Mouse (Mus musculus) Patski (cell line): ENCODE measurements at regions not wholly inside any gene's neighbourhood (a gene's known extent, or its start where the extent isn't known, plus 50 kb on each side); places are given as distances from the start of the nearest gene placed in this dataset.

Source experiments
- ATAC-seq: fragments of 100-300 bp; one replicate; pipeline ENCODE4 v1.8.0; 2021
- CTCF ChIA-PET: fragments of 350-600 bp; sonication (Branson Sonifier 250); formaldehyde crosslinking; loops from one replicate; lab custom pipeline; 2022; ENCODE audit warnings: inconsistent platforms; lab: Charles Lee
- POLR2A ChIA-PET: fragments of 350-600 bp; sonication (Branson Sonifier 250); formaldehyde crosslinking; loops from one replicate; lab custom pipeline; 2022; ENCODE audit warnings: antibody characterized with exemption, inconsistent platforms; lab: Charles Lee
- DNase-seq: peaks from one replicate; pipeline ENCODE4 v3.0.0-alpha.2; 2011; ENCODE audit warnings: low read depth, low spot score
- H3K27me3 ChIP-seq: fragments of 371-371 bp; one replicate; pipeline ENCODE4 v1.5.1; 2021
- CTCF ChIP-seq: fragments of 100-300 bp; IDR thresholded peaks from one replicate; pipeline ENCODE4 v1.5.1; 2021
- in situ Hi-C: fragments of 300-500 bp; cut with MboI; formaldehyde crosslinking; loops from 3 replicates; pipeline ENCODE4 v1.11.1; 2018; ENCODE audit warnings: low pct_unique_long_range_greater_than_20kb, mixed read lengths

DNA sequence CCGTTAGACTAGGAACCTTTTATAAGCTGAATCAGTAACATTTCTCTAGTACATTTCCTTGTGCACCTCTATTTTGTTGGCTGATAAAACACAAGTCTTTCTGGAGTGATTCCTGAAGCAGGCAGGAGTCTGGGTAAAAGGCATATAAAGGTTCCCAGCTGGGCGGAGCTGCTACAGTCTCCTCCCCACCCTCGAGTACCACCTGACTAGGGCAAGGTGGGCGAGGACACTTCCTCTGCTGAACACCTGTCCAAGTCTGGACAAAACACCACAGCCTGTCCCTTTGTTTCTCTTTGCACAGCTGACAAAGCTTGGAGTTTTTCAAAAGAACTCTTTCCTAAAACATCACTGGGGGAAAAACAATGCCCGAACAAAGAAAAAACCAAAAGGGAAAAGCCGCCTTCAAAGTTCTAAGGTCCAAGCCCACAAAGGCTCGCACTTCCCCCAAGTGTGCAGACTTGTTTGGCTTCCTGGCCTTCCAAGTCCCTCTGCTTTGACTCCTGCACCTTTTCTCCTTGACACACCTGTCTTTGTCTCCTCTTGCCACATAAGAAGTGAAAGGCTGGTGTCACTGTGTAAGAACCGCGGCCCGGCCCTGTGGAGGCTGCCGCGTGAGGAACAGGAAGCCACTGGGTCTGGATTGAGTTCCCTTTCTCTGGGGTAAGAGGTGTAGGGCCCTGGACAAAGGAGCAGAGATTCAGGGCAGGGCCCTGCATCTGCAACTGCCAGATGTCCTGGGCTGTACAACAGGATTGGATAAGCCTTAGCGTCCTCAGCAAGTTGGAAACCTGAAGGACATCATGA, 263.1 kb upstream of the Foxq1 start:
- ChIA-PET POLR2A (no interaction called here), CTCF (no interaction called here)
- in situ Hi-C loops = no loop called here
- no peaks in the 10 kb centered on the region for H3K27me3 ChIP-seq
- TF ChIP-seq CTCF = no peak
- DNase-seq = no peak
- no peak for ATAC-seq

DNA sequence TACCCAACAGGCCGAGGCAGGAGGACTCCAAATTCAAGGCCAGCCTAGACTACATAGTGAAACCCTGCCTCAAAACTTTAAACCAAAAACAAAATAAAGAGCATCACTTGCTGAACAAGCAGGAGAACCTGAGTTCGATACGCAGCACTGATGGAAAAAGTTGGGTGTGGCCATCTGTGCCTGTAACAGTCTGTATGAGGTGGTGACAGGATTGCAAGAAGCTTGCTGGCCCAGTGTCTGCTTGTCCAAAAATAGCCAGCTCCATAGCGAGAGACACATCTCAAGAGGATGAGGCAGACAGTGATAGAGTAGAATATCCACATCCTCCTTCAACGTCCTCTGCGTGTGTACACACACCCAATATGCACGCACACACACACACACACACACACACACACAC, 261.9 kb upstream of the Foxq1 start:
- no peaks in the 10 kb centered on the region for H3K27me3 ChIP-seq
- no peak for TF ChIP-seq CTCF
- CTCF ChIA-PET = no interaction called here
- in situ Hi-C loops = no loop called here
- POLR2A ChIA-PET = interaction anchor here (0.7 kb wide), 1 partner anchor 62 kb away, joined by 3 read pairs; no protein-coding TSS in a partner anchor
- DNase-seq (no peak), ATAC-seq (no peak)

DNA sequence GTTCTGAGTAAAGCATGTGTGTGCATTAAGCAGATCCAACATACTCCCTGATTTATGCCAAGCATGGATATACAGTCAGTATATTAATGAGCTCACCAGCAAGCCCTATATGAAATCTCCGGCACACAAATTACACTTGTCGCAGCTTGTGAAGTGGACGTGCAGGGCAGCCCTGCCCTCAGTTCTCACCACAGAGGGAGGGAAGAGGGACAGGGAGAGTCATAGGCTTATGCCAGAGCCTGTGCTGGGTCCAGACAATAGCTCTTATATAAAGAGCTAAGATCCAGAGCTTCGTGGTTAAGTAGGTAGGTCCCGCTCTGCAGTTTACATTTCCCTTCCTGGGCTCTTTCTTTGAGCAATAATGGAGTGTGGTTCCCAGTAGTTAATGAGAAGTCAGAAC, 252.7 kb upstream of the Foxq1 start:
- in situ Hi-C loops = no loop called here
- DNase-seq = no peak
- no peaks in the 10 kb centered on the region for H3K27me3 ChIP-seq
- POLR2A ChIA-PET = interaction anchor here (0.6 kb wide), 1 partner anchor 1655 kb away, joined by 3 read pairs; no protein-coding TSS in a partner anchor
- CTCF ChIA-PET = interaction anchor here (1.1 kb wide), 1 partner anchor 14 kb away, joined by 3 read pairs; no protein-coding TSS in a partner anchor
- ATAC-seq = no peak
- TF ChIP-seq CTCF = no peak

- ATAC-seq = no peak
- POLR2A ChIA-PET = no interaction called here
- in situ Hi-C loops = no loop called here
- CTCF ChIA-PET = interaction anchor here (0.6 kb wide), 2 partner anchors 28 to 96 kb away, joined by 3 read pairs; no protein-coding TSS in a partner anchor
- TF ChIP-seq CTCF = no peak
- no peaks in the 10 kb centered on the region for H3K27me3 ChIP-seq
- DNase-seq = no peak
Measured at GRCm38 (mm10) chr13:31304286-31304865, 251.6 kb upstream of the Foxq1 start.

DNA sequence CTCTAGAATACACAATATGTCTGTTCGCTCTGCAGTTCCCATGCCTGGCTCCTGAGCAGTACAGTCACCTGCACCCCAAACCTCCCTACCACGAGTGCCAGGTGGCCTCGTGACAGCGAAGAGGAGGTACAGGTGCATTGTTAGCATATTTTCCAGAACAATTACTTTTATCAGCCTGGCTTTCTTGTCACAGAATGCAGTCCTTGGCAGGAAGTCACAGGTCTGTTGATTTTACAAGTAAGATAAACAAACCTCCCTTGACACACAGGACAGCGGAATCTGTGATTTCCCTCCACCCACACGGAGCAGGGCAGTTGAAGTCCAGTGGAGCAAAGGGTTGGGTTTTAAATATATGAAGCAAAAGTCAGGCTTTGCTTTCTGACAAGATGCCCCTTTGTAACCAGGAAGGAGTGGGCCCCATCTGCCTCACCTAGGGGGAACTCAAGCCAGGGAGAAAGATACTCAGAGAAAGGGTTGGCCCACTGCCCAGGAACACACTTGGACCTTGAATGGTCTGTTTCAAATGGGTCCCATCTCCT, 246.8 kb upstream of the Foxq1 start:
- DNase-seq (no peak), ATAC-seq (no peak)
- ChIA-PET CTCF (no interaction called here), POLR2A (no interaction called here)
- in situ Hi-C loops = no loop called here
- H3K27me3 ChIP-seq = no peaks in the 10 kb centered on the region
- TF ChIP-seq CTCF = no peak

DNA sequence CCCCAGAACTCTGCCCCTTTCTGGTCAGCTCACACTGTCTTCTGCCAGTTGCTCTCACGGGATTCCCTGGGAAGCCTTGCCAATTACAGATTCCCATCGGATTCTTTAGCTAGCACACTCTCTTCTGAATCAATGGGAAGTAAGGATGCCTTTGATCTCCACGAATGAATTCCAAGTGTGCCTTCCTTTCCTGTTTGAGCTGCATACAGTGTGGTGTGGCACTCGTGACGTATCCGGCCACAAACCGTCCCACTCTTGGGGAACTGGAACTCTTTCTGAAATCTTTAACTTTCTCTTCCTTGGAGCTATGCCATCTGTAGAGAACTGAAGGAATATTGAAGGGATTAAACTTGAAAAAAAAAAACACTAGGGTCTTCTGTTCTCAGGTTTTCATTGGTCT, 243.2 kb upstream of the Foxq1 start:
- in situ Hi-C loops = no loop called here
- CTCF ChIA-PET = interaction anchor here (1.6 kb wide), 1 partner anchor 49 kb away, joined by 4 read pairs; no protein-coding TSS in a partner anchor
- POLR2A ChIA-PET = no interaction called here
- no peak for DNase-seq
- no peak for ATAC-seq
- no peak for TF ChIP-seq CTCF
- H3K27me3 ChIP-seq = no peaks in the 10 kb centered on the region

- CTCF ChIA-PET = no interaction called here
- no peak for DNase-seq
- in situ Hi-C loops = no loop called here
- TF ChIP-seq CTCF = no peak
- no peak for ATAC-seq
- POLR2A ChIA-PET = no interaction called here
- H3K27me3 ChIP-seq = no peaks in the 10 kb centered on the region
Measured at GRCm38 (mm10) chr13:31313821-31314220, 242.1 kb upstream of the Foxq1 start.

DNA sequence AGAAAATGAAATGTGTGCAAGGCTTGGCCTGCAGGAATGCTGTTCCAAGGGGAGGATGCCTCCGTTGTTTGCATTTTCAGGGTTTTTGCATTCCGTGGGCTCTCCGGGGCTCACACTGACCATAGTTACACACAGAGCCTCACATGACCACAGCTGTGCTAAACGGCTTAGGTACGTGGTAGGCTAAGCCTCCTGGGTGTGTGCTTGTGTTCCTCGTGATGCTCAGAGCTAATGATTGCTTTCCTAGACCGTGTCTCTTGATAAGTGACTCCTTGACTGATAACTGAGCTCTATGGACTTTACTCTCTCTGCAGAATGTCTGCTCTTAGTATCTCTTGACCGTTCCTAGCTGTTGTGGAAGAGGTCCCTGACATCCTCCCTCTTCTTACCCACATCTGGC, 238.9 kb upstream of the Foxq1 start:
- DNase-seq (no peak), ATAC-seq (no peak)
- ChIA-PET POLR2A (no interaction called here), CTCF (no interaction called here)
- no peak for TF ChIP-seq CTCF
- in situ Hi-C loops = no loop called here
- H3K27me3 ChIP-seq = peaks cover 3% of the 10 kb centered on the region

DNA sequence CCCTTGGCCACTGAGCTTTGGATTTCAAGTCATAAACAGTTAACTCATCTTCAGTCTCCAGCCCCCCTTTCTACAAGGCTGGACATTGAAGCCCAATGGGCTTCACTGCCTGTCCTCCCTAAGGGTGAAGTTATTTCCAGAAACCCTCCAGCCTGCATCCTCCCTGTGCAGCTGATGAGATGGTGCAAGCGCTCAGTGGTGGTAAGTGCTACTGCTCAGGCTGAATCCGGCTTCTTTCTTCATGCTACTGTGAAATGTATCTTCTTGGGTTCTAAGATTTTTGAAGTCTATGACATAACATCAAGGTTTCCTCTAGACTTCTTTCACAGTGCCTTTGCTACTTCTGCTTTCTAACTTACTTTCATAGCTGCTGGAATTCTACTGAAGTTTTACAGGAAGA, 237.9 kb upstream of the Foxq1 start:
- no peak for ATAC-seq
- POLR2A ChIA-PET = no interaction called here
- peaks cover 3% of the 10 kb centered on the region for H3K27me3 ChIP-seq
- no peak for DNase-seq
- in situ Hi-C loops = no loop called here
- TF ChIP-seq CTCF = no peak
- CTCF ChIA-PET = no interaction called here

DNA sequence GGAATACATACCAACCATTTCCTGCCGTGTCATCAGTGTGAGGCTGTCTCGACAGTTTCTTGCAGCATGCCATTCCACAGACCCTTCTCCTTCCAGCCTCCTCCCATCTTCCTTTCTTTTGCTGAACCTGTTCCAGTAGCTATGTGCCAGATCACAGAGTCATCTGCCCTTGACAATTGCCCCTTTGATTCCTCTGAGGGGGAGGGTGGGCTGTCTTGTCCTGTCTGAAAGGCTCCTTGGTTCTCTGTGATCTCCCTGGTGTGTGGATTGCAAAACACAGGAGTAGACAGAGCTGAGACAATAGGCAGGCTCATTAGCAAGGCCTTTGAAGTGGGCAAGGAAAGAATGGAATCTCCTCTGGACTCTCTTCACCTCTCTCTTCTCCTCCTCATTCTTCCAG, 234.5 kb upstream of the Foxq1 start:
- H3K27me3 ChIP-seq = peaks cover 3% of the 10 kb centered on the region
- TF ChIP-seq CTCF = no peak
- no peak for DNase-seq
- ChIA-PET CTCF (interaction anchor here (0.9 kb wide), 1 partner anchor 15 kb away, joined by 3 read pairs; no protein-coding TSS in a partner anchor), POLR2A (no interaction called here)
- ATAC-seq = no peak
- in situ Hi-C loops = no loop called here

- POLR2A ChIA-PET = no interaction called here
- no peak for ATAC-seq
- in situ Hi-C loops = no loop called here
- CTCF ChIA-PET = no interaction called here
- no peak for TF ChIP-seq CTCF
- H3K27me3 ChIP-seq = no peaks in the 10 kb centered on the region
- DNase-seq = no peak
Measured at GRCm38 (mm10) chr13:31326269-31326851, 229.6 kb upstream of the Foxq1 start.
